Mouse (Mus musculus) c-Kit-negative CD71-positive TER-119-positive erythroid progenitor cells, embryonic 14.5 days (primary cell): Measurements from ENCODE around the gene Per2.
A peak's percentile ranks its signal among the peaks of the same experiment; 100 is the strongest.

Source experiments
- DNase-seq: peaks from one replicate; pipeline ENCODE4 v3.0.0-alpha.2; 2013; ENCODE audit warnings: low read depth, low spot score

Per2 gene

DNA sequence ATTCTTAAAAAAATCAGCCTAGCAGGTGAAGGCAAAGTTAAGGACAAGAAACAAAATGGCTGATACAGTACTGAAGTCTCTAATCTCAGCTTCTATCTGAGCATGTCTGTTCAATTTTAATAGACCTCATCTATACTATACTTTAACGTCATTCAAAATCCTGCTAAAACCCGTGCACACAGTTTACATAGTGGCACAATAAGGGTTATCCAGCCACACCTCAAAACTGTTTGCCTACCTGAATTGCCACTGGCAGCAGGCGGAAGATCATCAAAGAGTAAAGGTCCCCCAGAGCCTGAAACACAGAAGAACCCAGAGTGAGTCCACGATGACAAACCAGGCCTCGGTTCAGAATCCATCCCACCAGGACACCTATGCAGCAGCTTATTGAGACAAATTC, 68.8 kb downstream of the Per2 start:
- DNase-seq: no peak

- DNase-seq: no peak
Observed at GRCm38 (mm10) chr1:91381091-91381471, 78.0 kb downstream of the Per2 start.

DNA sequence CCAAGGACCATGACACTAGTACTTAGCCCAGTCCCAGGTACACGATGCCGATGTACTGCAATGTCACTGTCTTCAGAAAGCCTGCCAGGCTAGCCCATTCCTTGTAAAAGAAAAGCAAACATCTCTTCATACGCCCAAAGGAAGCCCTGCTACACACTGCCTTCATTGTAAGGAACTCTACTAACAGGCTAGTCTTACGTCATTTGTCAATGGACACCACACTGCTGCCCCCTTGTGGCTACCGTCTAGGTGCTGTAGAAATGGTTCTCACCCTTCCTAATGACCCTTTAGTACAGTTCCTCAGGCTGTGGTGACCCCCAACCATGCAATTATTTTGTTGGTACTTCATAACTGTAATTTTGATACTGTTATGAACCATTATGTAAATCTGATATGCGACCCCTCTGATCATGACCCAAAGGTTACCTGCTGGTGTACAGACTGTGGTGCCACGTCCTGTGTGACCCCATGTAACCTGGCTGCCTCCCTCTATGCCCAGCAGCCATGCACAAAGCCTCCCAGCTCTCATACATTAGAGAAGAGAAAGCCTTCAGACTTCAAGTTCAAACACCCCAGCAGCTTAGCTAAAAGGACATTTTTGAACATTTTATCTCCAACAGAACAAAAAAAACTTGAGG, 78.6 kb downstream of the Per2 start:
- peak; percentile 69 for DNase-seq

DNA sequence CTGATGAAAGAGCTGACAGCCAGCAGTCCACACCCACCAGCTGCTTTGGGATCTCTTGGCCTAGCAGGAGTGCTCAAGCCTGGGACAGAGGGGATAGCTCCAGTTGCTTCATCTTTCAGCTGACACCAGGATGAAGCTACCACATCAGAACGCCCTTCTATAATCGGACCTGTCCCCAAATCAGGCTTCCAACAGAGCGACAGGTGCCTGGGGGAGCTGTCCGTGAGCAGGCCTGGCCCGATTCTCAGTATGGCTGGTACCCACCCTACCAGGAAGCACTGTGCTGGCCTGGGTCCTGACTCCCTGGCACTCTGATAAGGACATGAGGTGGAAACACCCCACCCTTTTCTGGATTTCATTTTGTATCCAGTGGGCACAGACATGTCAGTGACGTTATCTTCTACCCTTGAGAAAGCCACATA, 85.7 kb downstream of the Per2 start:
- DNase-seq: peak; percentile 68

GRCm38 (mm10) chr1:91370055-91370454, 89.1 kb downstream of the Per2 start:
- no peak for DNase-seq

GRCm38 (mm10) chr1:91369408-91369807, 89.7 kb downstream of the Per2 start:
- no peak for DNase-seq

GRCm38 (mm10) chr1:91367295-91367694, 91.8 kb downstream of the Per2 start:
- DNase-seq: no peak

DNA sequence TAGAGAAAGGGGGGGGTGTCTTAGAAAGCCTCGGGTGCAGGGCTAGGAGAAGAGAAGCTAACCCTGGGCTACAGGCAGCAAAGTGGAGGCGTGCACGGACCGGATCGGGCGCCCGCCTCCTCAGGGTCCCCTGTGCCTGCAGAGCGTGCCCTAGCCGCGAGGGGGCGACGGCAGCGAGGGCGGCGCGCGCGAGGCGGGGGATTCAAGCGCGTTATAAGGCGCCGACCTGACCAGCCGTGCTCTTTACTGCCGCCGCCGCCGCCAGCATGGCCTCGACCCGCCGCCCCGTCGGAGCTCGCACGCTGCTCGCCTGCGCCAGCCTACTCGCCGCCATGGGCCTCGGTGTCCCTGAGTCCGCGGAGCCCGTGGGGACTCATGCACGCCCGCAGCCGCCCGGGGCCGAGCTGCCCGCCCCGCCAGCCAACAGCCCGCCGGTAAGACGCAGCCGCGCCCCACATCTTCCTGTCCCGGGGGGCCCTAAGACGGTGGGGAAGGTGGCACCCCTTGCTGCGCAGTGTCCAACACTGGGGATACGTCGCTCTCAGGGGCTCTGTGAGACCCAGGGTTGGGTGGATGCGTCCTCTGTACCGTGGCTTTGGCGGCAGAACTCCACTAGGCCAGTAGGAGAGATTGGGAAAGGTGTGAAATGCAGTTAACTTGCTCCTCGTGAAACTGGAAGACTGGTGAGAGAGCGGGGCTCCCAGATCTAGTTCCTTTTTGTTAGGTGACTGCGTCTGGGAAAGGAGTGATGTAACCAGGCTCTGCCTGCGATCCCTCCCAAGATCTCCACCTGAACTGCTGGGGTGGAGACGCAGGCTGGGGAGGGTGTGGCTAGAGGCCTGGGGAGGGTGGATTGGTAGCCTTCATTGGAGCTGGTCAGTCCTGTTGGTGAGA, 92.7 kb downstream of the Per2 start, which contains the start of gene Erfe:
Gene Erfe (plus strand): TSS at position 216 of the 894 bp plus-strand sequence.
- peak; percentile 71 for DNase-seq
